Mouse (Mus musculus): ENCODE data around the gene Lgmn.

Gene Lgmn

GRCm38 (mm10) chr12:102439632-102440023 is at the start of gene Lgmn:
TSS of gene Lgmn (minus strand) at chr12:102439813.
- 0% methylated on average over 28 of the region's 28 CpGs for WGBS

- 52% methylated on average over 3 of the region's 3 CpGs for WGBS
These were observed 45.3 kb upstream of the Lgmn start for GRCm38 (mm10) chr12:102484946-102485345.

GRCm38 (mm10) chr12:102480481-102480880 is 40.9 kb upstream of the Lgmn start:
- WGBS = 97% methylated on average over 4 of the region's 4 CpGs

GRCm38 (mm10) chr12:102474411-102474810 is 34.8 kb upstream of the Lgmn start:
- 93% methylated on average over 7 of the region's 7 CpGs for WGBS

GRCm38 (mm10) chr12:102468894-102469764 is 29.5 kb upstream of the Lgmn start, which contains the start of gene Golga5:
TSS of gene Golga5 (plus strand) at chr12:102469135.
- under 1% methylated on average over 86 of the region's 86 CpGs for WGBS

GRCm38 (mm10) chr12:102468136-102468535 is 28.5 kb upstream of the Lgmn start:
- 65% methylated on average over 1 of the region's 1 CpGs for WGBS

- 62% methylated on average over 4 of the region's 4 CpGs for WGBS
These were observed 25.0 kb upstream of the Lgmn start for GRCm38 (mm10) chr12:102464650-102465049.

GRCm38 (mm10) chr12:102461177-102461576 is 21.6 kb upstream of the Lgmn start:
- 33% methylated on average over 5 of the region's 5 CpGs for WGBS

GRCm38 (mm10) chr12:102460014-102460413 is 20.4 kb upstream of the Lgmn start:
- WGBS = 62% methylated on average over 5 of the region's 5 CpGs

- WGBS = 73% methylated on average over 7 of the region's 7 CpGs
These were observed 17.0 kb upstream of the Lgmn start for GRCm38 (mm10) chr12:102456467-102457193.

GRCm38 (mm10) chr12:102453581-102453980 is 14.0 kb upstream of the Lgmn start:
- WGBS = 71% methylated on average over 6 of the region's 6 CpGs

GRCm38 (mm10) chr12:102451126-102451851 is 11.7 kb upstream of the Lgmn start:
- WGBS = 70% methylated on average over 8 of the region's 8 CpGs

GRCm38 (mm10) chr12:102450437-102450836 is 10.8 kb upstream of the Lgmn start:
- 62% methylated on average over 10 of the region's 10 CpGs for WGBS

- WGBS = 75% methylated on average over 4 of the region's 4 CpGs
These were observed 5.8 kb upstream of the Lgmn start for GRCm38 (mm10) chr12:102445436-102445835.

GRCm38 (mm10) chr12:102443676-102444075 is 4.1 kb upstream of the Lgmn start:
- 90% methylated on average over 5 of the region's 5 CpGs for WGBS

- 93% methylated on average over 15 of the region's 15 CpGs for WGBS
These were observed 3.0 kb upstream of the Lgmn start for GRCm38 (mm10) chr12:102442639-102443038.

GRCm38 (mm10) chr12:102441141-102441540 is 1.5 kb upstream of the Lgmn start:
- WGBS = 86% methylated on average over 6 of the region's 6 CpGs

GRCm38 (mm10) chr12:102440551-102440950 is 938 bp upstream of the Lgmn start:
- WGBS = 88% methylated on average over 7 of the region's 7 CpGs

GRCm38 (mm10) chr12:102438983-102439631 is 506 bp downstream of the Lgmn start:
- 1% methylated on average over 20 of the region's 20 CpGs for WGBS

GRCm38 (mm10) chr12:102437952-102438351 is 1.7 kb downstream of the Lgmn start:
- WGBS = 37% methylated on average over 5 of the region's 5 CpGs

- WGBS = 41% methylated on average over 10 of the region's 10 CpGs
These were observed 2.6 kb downstream of the Lgmn start for GRCm38 (mm10) chr12:102436939-102437526.

Data from cerebral cortex, adult 2 months (tissue).